Mouse (Mus musculus) midbrain, embryonic 16.5 days (tissue): ENCODE data around the gene Rpl4. TPM values are rescaled to one million over a fixed set of nuclear protein-coding genes. Genes with fewer than 3 reads are reported as not detected.

Experiments
- ATAC-seq: fragments of 200-750 bp; cut with Nextera tagmentation; 2 replicates; pipeline ENCODE4 v1.8.0; 2017; ENCODE audit warnings: moderate TSS enrichment
- H3K27ac ChIP-seq: fragments of 300-500 bp; sonication (generic); 2 replicates; pipeline ENCODE4 v1.5.1; 2014; ENCODE audit warnings: mild to moderate bottlenecking, low read length, mixed read lengths
- H3K27me3 ChIP-seq: fragments of 300-500 bp; sonication (generic); 2 replicates; pipeline ENCODE4 v1.6.1; 2014; ENCODE audit warnings: low read depth, low read length, mixed read lengths; ENCODE audit not compliant: control insufficient read depth, insufficient read depth
- H3K36me3 ChIP-seq: fragments of 300-500 bp; sonication (generic); 2 replicates; pipeline ENCODE4 v1.6.1; 2014; ENCODE audit warnings: mild to moderate bottlenecking, low read length, moderate library complexity, mixed read lengths; ENCODE audit not compliant: control insufficient read depth, insufficient read depth
- H3K4me1 ChIP-seq: fragments of 300-500 bp; sonication (generic); 2 replicates; pipeline ENCODE4 v1.6.1; 2014; ENCODE audit warnings: mild to moderate bottlenecking, low read length, mixed read lengths; ENCODE audit not compliant: control insufficient read depth, insufficient read depth
- H3K4me2 ChIP-seq: fragments of 300-500 bp; sonication (generic); 2 replicates; pipeline ENCODE4 v1.6.1; 2014; ENCODE audit warnings: mild to moderate bottlenecking, low read length, mixed read lengths
- H3K4me3 ChIP-seq: fragments of 300-500 bp; sonication (generic); 2 replicates; pipeline ENCODE4 v1.5.1; 2014; ENCODE audit warnings: low read depth, mild to moderate bottlenecking, low read length, moderate library complexity, mixed read lengths
- H3K9ac ChIP-seq: fragments of 300-500 bp; sonication (generic); 2 replicates; pipeline ENCODE4 v1.6.1; 2014; ENCODE audit warnings: low read depth, low read length, mixed read lengths
- H3K9me3 ChIP-seq: fragments of 300-500 bp; sonication (generic); replicated peaks from 2 replicates; pipeline ENCODE4 v1.6.1; 2014; ENCODE audit warnings: mild to moderate bottlenecking, low read length, mixed read lengths; ENCODE audit not compliant: control insufficient read depth, poor library complexity, severe bottlenecking
- WGBS: fragments of 180-500 bp; shearing (Covaris S2); extraction: QIAGEN DNeasy Blood & Tissue Kit; methylation state at CpG from one replicate; pipeline ENCODE4 v1.1.7; 2014; 5-methylcytosine and 5-hydroxymethylcytosine counted together
- microRNA-seq: library from miRNA; unstranded; fragments of <30 nt; microRNA quantifications from one replicate; pipeline ENCODE4, GENCODE M21; 2017
- polyA plus RNA-seq: library from polyadenylated mRNA; unstranded; fragments of >200 nt; fragmentation: Nextera tagmentation; extraction: Ambion mirVana; gene quantifications from 2 replicates; pipeline ENCODE4 v1.2.1, GENCODE M21; 2015

The Rpl4 gene
- polyA plus RNA-seq, 1 experiment from 2014 or later = 564 TPM

- Histone ChIP-seq H3K9me3 (no peaks in the 10 kb centered on the region), H3K4me1 (no peaks in the 10 kb centered on the region), H3K27me3 (no peaks in the 10 kb centered on the region), H3K4me2 (no peak overlapping the region), H3K9ac (no peak overlapping the region), H3K27ac (no peak overlapping the region), H3K4me3 (no peak overlapping the region), H3K36me3 (no peaks in the 10 kb centered on the region)
- 73% methylated on average over 2 of the region's 2 CpGs for WGBS
- no peak for ATAC-seq
Measured at GRCm38 (mm10) chr9:64222098-64222497, 48.9 kb downstream of the Rpl4 start.

DNA sequence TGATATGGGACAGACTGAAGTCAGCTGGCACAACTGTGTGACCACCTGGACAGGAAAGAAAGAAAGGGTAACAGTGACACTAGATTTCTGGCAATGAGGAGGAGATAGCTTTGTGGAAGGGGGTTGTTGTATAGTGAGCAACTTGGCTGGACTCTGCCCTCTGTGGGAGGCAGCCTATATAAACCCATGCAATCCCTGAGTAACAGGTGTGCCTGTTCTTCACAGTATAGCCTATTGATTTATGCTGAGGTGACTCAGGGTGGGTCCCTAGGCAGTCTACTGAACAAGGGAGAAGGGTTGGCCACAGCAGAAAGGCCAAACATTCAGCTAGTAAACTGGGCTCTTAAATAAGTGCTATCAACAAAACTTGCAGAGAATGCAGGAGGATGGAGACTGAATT, 52.6 kb downstream of the Rpl4 start:
- Histone ChIP-seq H3K4me3 (no peak overlapping the region), H3K4me1 (no peaks in the 10 kb centered on the region), H3K4me2 (no peak overlapping the region), H3K36me3 (no peaks in the 10 kb centered on the region), H3K9me3 (no peaks in the 10 kb centered on the region), H3K27ac (no peak overlapping the region), H3K9ac (no peak overlapping the region), H3K27me3 (no peaks in the 10 kb centered on the region)
- ATAC-seq = no peak

- Histone ChIP-seq H3K27ac (no peak overlapping the region), H3K9ac (no peak overlapping the region), H3K4me2 (no peak overlapping the region), H3K36me3 (no peaks in the 10 kb centered on the region), H3K4me3 (no peak overlapping the region), H3K27me3 (no peaks in the 10 kb centered on the region), H3K4me1 (no peaks in the 10 kb centered on the region), H3K9me3 (no peaks in the 10 kb centered on the region)
- no peak for ATAC-seq
- WGBS = 86% methylated on average over 12 of the region's 12 CpGs
Measured at GRCm38 (mm10) chr9:64227736-64228135, 54.6 kb downstream of the Rpl4 start.

Small RNA genes lying within 50 kb of the gene (microRNA-seq; reads per million reads assigned to microRNA genes)
- not detected for gene Gm24106

Other genes starting within 250 kb of the Rpl4 start
- gene Smad6, start 151.3 kb upstream of the Rpl4 start, polyA plus RNA-seq = 0.99 and 1.0 TPM in 2 replicates
- not detected in 2 replicates for gene Lctl, start 56.2 kb upstream of the Rpl4 start, polyA plus RNA-seq
- gene Zwilch, start 271 bp upstream of the Rpl4 start, polyA plus RNA-seq = 4.5 and 5.1 TPM in 2 replicates
- 28.3 and 30.8 TPM in 2 replicates for gene Snapc5, start 5.9 kb downstream of the Rpl4 start, polyA plus RNA-seq
- 2.7 and 2.9 TPM in 2 replicates for gene Uchl4, start 61.8 kb downstream of the Rpl4 start, polyA plus RNA-seq
- 62.6 and 68.4 TPM in 2 replicates for gene Map2k1, start 80.3 kb downstream of the Rpl4 start, polyA plus RNA-seq
- 56.3 and 66.2 TPM in 2 replicates for gene Tipin, start 108.2 kb downstream of the Rpl4 start, polyA plus RNA-seq
- 23.7 and 24.3 TPM in 2 replicates for gene Dis3l, start 167.9 kb downstream of the Rpl4 start, polyA plus RNA-seq
- 20.5 and 21.3 TPM in 2 replicates for gene Megf11, start 212.3 kb downstream of the Rpl4 start, polyA plus RNA-seq